Mouse (Mus musculus): ENCODE data around the gene Pnpla1.

DNA sequence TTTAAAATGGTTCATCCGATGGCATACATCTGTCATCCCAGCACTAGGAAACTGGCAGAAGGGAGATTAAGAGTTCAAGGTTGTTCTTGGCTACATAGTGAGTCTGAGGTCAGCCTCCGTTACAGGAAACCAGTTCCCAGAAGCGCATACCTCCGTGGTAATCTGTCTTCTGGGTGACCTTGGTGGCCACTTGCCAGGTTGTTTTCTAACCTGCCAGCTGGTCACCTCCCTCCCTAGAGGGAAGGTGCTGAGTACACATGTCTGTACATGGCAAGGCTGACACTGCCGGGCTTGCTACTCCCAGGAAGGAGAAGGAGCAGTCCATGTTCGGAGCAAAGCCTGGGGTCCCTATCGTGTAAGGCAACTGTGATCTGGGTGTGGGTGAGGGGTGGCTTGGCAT lies 16.6 kb downstream of the Pnpla1 start:
- TF ChIP-seq POLR2A (IDR thresholded peaks at IDR 0.05; ENCODE audit: borderline replicate concordance, low read depth, low read length) (no peak), CTCF (IDR thresholded peaks at IDR 0.05; ENCODE audit: low read depth, low read length) (no peak)
